21 mouse cellular contexts compared by ENCODE assay signal in genomic region chr17:82757400-82757799, GRCm38 (mm10).
DNase-seq lines count a peak whose midpoint lies in the region; ATAC-seq and TF ChIP-seq lines count a peak whose summit lies in the region.
"Had no signal": no experiment of that assay in that cellular context is flagged by ENCODE, and none has a peak within 500 bp of the region (broad histone marks: within the 10 kb centered on the region; RNA-seq: fewer than 3 reads in every experiment).

No protein-coding gene starts in this region.

- no peak overlapping the region for H3K4me3 ChIP-seq in forebrain, embryonic 13.5 days
- H3K4me3 ChIP-seq in forebrain, postnatal 0 days (ENCODE audit: low read depth, low read length): no peak overlapping the region
- H3K4me3 ChIP-seq: embryonic facial prominence, embryonic 12.5 days; gastrocnemius, adult 2 months; heart, embryonic 12.5 days; hindbrain, embryonic 10.5 days; intestine, embryonic 15.5 days had no signal

- 55% methylated on average over 3 of the region's 3 CpGs for WGBS in forebrain, embryonic 13.5 days
- WGBS in forebrain, postnatal 0 days: 29% methylated on average over 3 of the region's 3 CpGs

- TF ChIP-seq CTCF in forebrain, postnatal 0 days (IDR thresholded peaks at IDR 0.05; ENCODE audit: low read depth): no peak

- no peak overlapping the region for H3K27ac ChIP-seq in forebrain, embryonic 13.5 days
- H3K27ac ChIP-seq in forebrain, postnatal 0 days (ENCODE audit: low read depth, low read length): no peak overlapping the region
- H3K27ac ChIP-seq: embryonic facial prominence, embryonic 12.5 days; gastrocnemius, adult 2 months; hindbrain, embryonic 10.5 days; hindbrain, embryonic 14.5 days; intestine, embryonic 15.5 days had no signal

- no peak overlapping the region for H3K4me2 ChIP-seq in forebrain, embryonic 13.5 days
- H3K4me2 ChIP-seq in forebrain, postnatal 0 days (ENCODE audit: low read depth): no peak overlapping the region
- H3K4me2 ChIP-seq: embryonic facial prominence, embryonic 12.5 days; heart, embryonic 12.5 days; hindbrain, embryonic 14.5 days; intestine, embryonic 15.5 days had no signal

- H3K36me3 ChIP-seq in forebrain, embryonic 13.5 days (ENCODE audit: poor library complexity, severe bottlenecking): no peaks in the 10 kb centered on the region
- no peaks in the 10 kb centered on the region for H3K36me3 ChIP-seq in forebrain, postnatal 0 days (ENCODE audit: insufficient read depth)
- H3K36me3 ChIP-seq: embryonic facial prominence, embryonic 12.5 days; heart, embryonic 12.5 days; hindbrain, embryonic 10.5 days; intestine, embryonic 15.5 days had no signal

- no peaks in the 10 kb centered on the region for H3K9me3 ChIP-seq in forebrain, embryonic 13.5 days (replicated peaks)
- no peaks in the 10 kb centered on the region for H3K9me3 ChIP-seq in forebrain, postnatal 0 days (ENCODE audit: low read length)
- H3K9me3 ChIP-seq: embryonic facial prominence, embryonic 12.5 days; heart, embryonic 12.5 days; hindbrain, embryonic 10.5 days; intestine, embryonic 15.5 days had no signal

- DNase-seq in forebrain, postnatal 0 days: no peak
- no peak for DNase-seq in frontal cortex, postnatal 25 days (ENCODE audit: low spot score in 2 of 2)
- DNase-seq in right cerebral cortex, postnatal 10 days (ENCODE audit: low spot score in 2 of 2): peak; percentile 21 to 26
- no peak for DNase-seq in right cerebral cortex, adult 2 months (ENCODE audit: low spot score in 2 of 2)
- no peak for DNase-seq in thymus, postnatal 14 days
- DNase-seq: adrenal gland, postnatal 14 days; cerebellum, adult 2 months; cerebellum, postnatal 10 days; embryo, embryonic 11 days; gastrocnemius, adult 2 months; gastrocnemius, postnatal 25 days; kidney, adult 18-20 months had no signal

- ATAC-seq in forebrain, embryonic 13.5 days: 0 out of 2 replicates have a peak, but pooled peaks have one; percentile 33
- ATAC-seq in forebrain, postnatal 0 days: no peak
- peak; percentile 93 for ATAC-seq in frontal cortex, adult (ENCODE audit: low TSS enrichment)
- ATAC-seq: activated CD4-positive, CD25-positive, alpha-beta regulatory T cell, adult 4 months; intestine, embryonic 15.5 days; Patski had no signal

- H3K27me3 ChIP-seq in forebrain, embryonic 13.5 days: no peaks in the 10 kb centered on the region
- no peaks in the 10 kb centered on the region for H3K27me3 ChIP-seq in forebrain, postnatal 0 days (ENCODE audit: insufficient read depth, low read length)
- H3K27me3 ChIP-seq: embryonic facial prominence, embryonic 12.5 days; heart, embryonic 12.5 days; intestine, embryonic 15.5 days; Patski had no signal

- no peaks in the 10 kb centered on the region for H3K4me1 ChIP-seq in forebrain, embryonic 13.5 days
- no peaks in the 10 kb centered on the region for H3K4me1 ChIP-seq in forebrain, postnatal 0 days (ENCODE audit: insufficient read depth)
- H3K4me1 ChIP-seq: embryonic facial prominence, embryonic 12.5 days; heart, embryonic 12.5 days; hindbrain, embryonic 10.5 days; intestine, embryonic 15.5 days had no signal

- H3K9ac ChIP-seq in forebrain, embryonic 13.5 days: no peak overlapping the region
- H3K9ac ChIP-seq in forebrain, postnatal 0 days: no peak overlapping the region
- H3K9ac ChIP-seq: embryonic facial prominence, embryonic 12.5 days; heart, embryonic 12.5 days; hindbrain, embryonic 14.5 days; intestine, embryonic 15.5 days had no signal

Comparison
In these comparisons a context has a peak if more than half of its experiments do, and no peak if none do; other contexts are left out.
1. DNase-seq: peak in right cerebral cortex, postnatal 10 days (2 of 2); none in forebrain, postnatal 0 days (single experiment), frontal cortex, postnatal 25 days (0 of 2), right cerebral cortex, adult 2 months (0 of 2) and thymus, postnatal 14 days (single experiment).